Mouse (Mus musculus) kidney, adult 2 months (tissue): ENCODE data around the gene Sash1. TPM values are rescaled to one million over a fixed set of nuclear protein-coding genes. Genes with fewer than 3 reads are reported as not detected.

Source experiments
- DNase-seq: peaks from one replicate; pipeline ENCODE4 v3.0.0; 2021
- H3K27ac ChIP-seq: fragments of 200-500 bp; 2 replicates; pipeline ENCODE4 v1.5.1; 2012; ENCODE audit warnings: low read depth, low read length, control low read depth, inconsistent platforms; ENCODE audit not compliant: insufficient read depth
- H3K27me3 ChIP-seq: fragments of 200-500 bp; replicated peaks from 2 replicates; pipeline ENCODE4 v1.6.1; 2012; ENCODE audit warnings: mild to moderate bottlenecking, moderate library complexity, low read length, inconsistent platforms; ENCODE audit not compliant: control insufficient read depth, insufficient read depth
- H3K36me3 ChIP-seq: fragments of 200-500 bp; 2 replicates; pipeline ENCODE4 v1.6.1; 2012; ENCODE audit warnings: mild to moderate bottlenecking, moderate library complexity, low read length, inconsistent platforms; ENCODE audit not compliant: control insufficient read depth, insufficient read depth
- H3K4me1 ChIP-seq: fragments of 200-500 bp; 2 replicates; pipeline ENCODE4 v1.6.1; 2011; ENCODE audit warnings: low read length; ENCODE audit not compliant: control insufficient read depth, insufficient read depth
- H3K4me3 ChIP-seq: fragments of 200-500 bp; 2 replicates; pipeline ENCODE4 v1.5.1; 2011; ENCODE audit warnings: mild to moderate bottlenecking, low read depth, low read length, control low read depth; ENCODE audit not compliant: insufficient read depth
- CTCF ChIP-seq: fragments of 200-500 bp; conservative IDR thresholded peaks from 2 replicates; pipeline ENCODE4 v1.5.1; 2011; ENCODE audit warnings: low read depth, mild to moderate bottlenecking, control low read depth, low read length, moderate library complexity, mixed read lengths; ENCODE audit not compliant: insufficient read depth, insufficient read length
- POLR2A ChIP-seq: fragments of 200-500 bp; IDR thresholded peaks from one replicate; pipeline ENCODE4 v1.6.1; 2011; ENCODE audit warnings: low read depth, low read length, control low read depth
- WGBS: fragments of 180-500 bp; shearing (Covaris S2); methylation state at CpG from one replicate; pipeline ENCODE4 v1.1.7; 2018; 5-methylcytosine and 5-hydroxymethylcytosine counted together
- polyA plus RNA-seq: library from polyadenylated mRNA; depleted of rRNA; stranded (reverse); fragments of >200 nt; gene quantifications from 2 replicates; pipeline ENCODE4 v1.2.3, GENCODE M21; 2012

The Sash1 gene
- polyA plus RNA-seq, 1 experiment = 13.5 TPM

GRCm38 (mm10) chr10:8797826-8798225, 88.0 kb downstream of the Sash1 start:
- Histone ChIP-seq H3K27me3 (no peaks in the 10 kb centered on the region), H3K27ac (peak overlapping the region; percentile 91), H3K36me3 (no peaks in the 10 kb centered on the region), H3K4me3 (no peak overlapping the region), H3K4me1 (peaks cover 10% of the 10 kb centered on the region; the same call in 1 of the 2 replicates)
- DNase-seq = peak; percentile 94
- TF ChIP-seq CTCF (no peak), POLR2A (no peak)
- WGBS = 21% methylated on average over 6 of the region's 6 CpGs

- TF ChIP-seq CTCF (peak; percentile 86), POLR2A (no peak)
- WGBS = 27% methylated on average over 7 of the region's 7 CpGs
- Histone ChIP-seq H3K4me3 (no peak overlapping the region), H3K27me3 (no peaks in the 10 kb centered on the region), H3K4me1 (peaks cover 12% of the 10 kb centered on the region; the same call in 1 of the 2 replicates), H3K27ac (no peak overlapping the region), H3K36me3 (no peaks in the 10 kb centered on the region)
- DNase-seq = peak; percentile 79
These were observed 90.5 kb downstream of the Sash1 start for GRCm38 (mm10) chr10:8795336-8795735.

GRCm38 (mm10) chr10:8792412-8792811, 93.5 kb downstream of the Sash1 start:
- WGBS = 36% methylated on average over 5 of the region's 5 CpGs
- H3K27me3 ChIP-seq = no peaks in the 10 kb centered on the region
- H3K4me1 ChIP-seq = peaks cover 3% of the 10 kb centered on the region; the same call in 1 of the 2 replicates
- H3K4me3 ChIP-seq = no peak overlapping the region
- DNase-seq = peak; percentile 80
- TF ChIP-seq POLR2A (no peak), CTCF (peak; percentile 63)
- no peaks in the 10 kb centered on the region for H3K36me3 ChIP-seq
- no peak overlapping the region for H3K27ac ChIP-seq

- TF ChIP-seq POLR2A = no peak
- no peak for TF ChIP-seq CTCF
- H3K36me3 ChIP-seq = no peaks in the 10 kb centered on the region
- peaks cover 19% of the 10 kb centered on the region for H3K4me1 ChIP-seq
- no peaks in the 10 kb centered on the region for H3K27me3 ChIP-seq
- H3K4me3 ChIP-seq = no peak overlapping the region
- H3K27ac ChIP-seq = no peak overlapping the region
- WGBS = 98% methylated on average over 6 of the region's 6 CpGs
- no peak for DNase-seq
These were observed 96.8 kb downstream of the Sash1 start for GRCm38 (mm10) chr10:8789096-8789495.

GRCm38 (mm10) chr10:8787221-8787620, 98.6 kb downstream of the Sash1 start:
- Histone ChIP-seq H3K4me1 (peaks cover 16% of the 10 kb centered on the region), H3K4me3 (no peak overlapping the region), H3K27me3 (no peaks in the 10 kb centered on the region), H3K36me3 (no peaks in the 10 kb centered on the region), H3K27ac (peak overlapping the region; percentile 73; the same call in 1 of the 2 replicates)
- TF ChIP-seq CTCF (no peak), POLR2A (no peak)
- 39% methylated on average over 2 of the region's 2 CpGs for WGBS
- DNase-seq = peak; percentile 68

- peak; percentile 61 for DNase-seq
- Histone ChIP-seq H3K27ac (peak overlapping the region; percentile 51), H3K4me1 (peaks cover 16% of the 10 kb centered on the region), H3K27me3 (no peaks in the 10 kb centered on the region), H3K4me3 (no peak overlapping the region), H3K36me3 (no peaks in the 10 kb centered on the region)
- WGBS = 29% methylated on average over 11 of the region's 11 CpGs
- no peak for TF ChIP-seq CTCF
- TF ChIP-seq POLR2A = no peak
These were observed 100.3 kb downstream of the Sash1 start for GRCm38 (mm10) chr10:8785451-8786145.

- WGBS = 81% methylated on average over 10 of the region's 10 CpGs
- no peaks in the 10 kb centered on the region for H3K27me3 ChIP-seq
These were observed 103.9 kb downstream of the Sash1 start for GRCm38 (mm10) chr10:8781876-8782372.

More at GRCm38 (mm10) chr10:8781876-8782372, 103.9 kb downstream of the Sash1 start:
- no peaks in the 10 kb centered on the region; the same call in none of the 2 replicates for H3K36me3 ChIP-seq
- TF ChIP-seq POLR2A (no peak), CTCF (no peak)
- no peak overlapping the region for H3K4me3 ChIP-seq
- no peak for DNase-seq
- peaks cover 13% of the 10 kb centered on the region for H3K4me1 ChIP-seq
- no peak overlapping the region for H3K27ac ChIP-seq
